Mouse (Mus musculus) c-Kit-positive CD71-positive TER-119-negative erythroid progenitor cells, embryonic 14.5 days (primary cell): ENCODE measurements at regions not wholly inside any gene's neighbourhood (a gene's known extent, or its start where the extent isn't known, plus 50 kb on each side); places are given as distances from the start of the nearest gene placed in this dataset.

Experiments used
- DNase-seq: peaks from one replicate; pipeline ENCODE4 v3.0.0-alpha.2; 2013; ENCODE audit warnings: low read depth

DNA sequence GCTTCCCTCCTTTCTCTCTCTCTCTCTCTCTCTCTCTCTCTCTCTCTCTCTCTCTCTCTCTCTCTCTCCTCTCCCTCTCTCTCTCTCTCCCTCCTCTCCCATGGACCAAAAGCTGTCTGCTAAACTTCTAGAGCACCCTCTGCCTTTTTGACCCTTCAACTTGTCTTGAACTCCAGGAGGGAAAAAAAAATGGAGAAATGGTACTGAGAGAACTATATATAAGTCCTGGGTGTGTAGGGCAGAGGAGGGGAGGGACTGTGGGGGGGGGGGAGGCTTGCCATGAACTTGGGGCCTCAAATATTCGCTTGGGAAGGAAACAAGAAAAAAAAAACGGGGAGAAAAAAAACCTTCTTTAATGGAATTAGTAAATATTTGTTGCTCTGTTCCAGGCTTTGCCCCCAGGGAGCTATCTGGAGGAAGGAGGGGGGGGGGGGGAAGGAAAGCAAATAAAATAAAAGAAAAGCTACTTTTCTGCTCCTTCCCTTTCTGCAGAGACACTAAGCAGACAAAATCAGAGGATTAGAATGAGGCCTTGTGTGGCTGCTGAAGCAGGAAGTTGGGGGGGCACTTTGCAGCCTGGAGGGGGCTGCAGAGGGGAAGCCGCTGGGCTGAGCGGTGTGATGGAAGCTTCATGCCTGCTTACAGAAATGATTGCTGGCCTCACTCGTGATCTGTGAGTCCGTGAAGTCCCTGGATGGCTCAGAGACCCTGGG is 270.1 kb upstream of the Tbx3 start:
- no peak for DNase-seq

DNA sequence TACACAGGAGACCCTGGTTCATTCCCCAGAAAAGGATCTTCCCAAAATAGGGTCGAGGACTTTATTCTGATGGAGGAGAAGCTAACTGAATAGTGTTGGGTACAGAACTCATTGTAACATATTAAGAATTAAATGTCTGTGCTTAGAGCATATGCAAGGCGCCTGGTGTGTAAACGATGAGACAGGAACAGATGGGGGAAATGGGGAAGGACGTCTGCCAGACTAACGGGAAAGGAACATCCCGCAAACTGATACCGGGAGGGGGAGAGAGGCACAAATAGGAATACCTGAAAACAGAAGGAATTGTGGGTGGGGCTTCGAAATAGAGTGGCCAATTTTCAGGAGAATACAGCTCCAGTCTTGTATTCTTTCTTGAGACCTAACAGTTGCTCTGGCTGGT is 268.6 kb upstream of the Tbx3 start:
- no peak for DNase-seq

DNA sequence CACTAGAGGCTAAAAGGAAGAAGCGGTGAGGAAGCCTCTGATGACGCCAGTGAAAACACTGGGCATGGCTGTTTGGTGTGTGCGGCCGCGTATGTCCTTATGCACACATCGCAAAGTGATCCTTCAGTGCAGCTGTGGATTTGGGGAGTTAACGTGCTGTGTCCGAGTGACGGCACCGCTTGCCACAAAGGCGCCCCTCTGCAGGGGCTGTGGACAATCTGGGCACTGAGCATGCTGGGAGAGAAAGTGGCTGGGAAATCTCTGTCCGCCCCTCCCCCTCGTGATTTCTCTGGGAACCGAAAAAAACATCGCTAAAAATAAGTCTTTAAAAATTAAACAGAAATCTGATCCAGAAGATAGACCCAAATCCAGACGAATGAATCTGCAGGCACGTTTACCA is 267.8 kb upstream of the Tbx3 start:
- no peak for DNase-seq

DNA sequence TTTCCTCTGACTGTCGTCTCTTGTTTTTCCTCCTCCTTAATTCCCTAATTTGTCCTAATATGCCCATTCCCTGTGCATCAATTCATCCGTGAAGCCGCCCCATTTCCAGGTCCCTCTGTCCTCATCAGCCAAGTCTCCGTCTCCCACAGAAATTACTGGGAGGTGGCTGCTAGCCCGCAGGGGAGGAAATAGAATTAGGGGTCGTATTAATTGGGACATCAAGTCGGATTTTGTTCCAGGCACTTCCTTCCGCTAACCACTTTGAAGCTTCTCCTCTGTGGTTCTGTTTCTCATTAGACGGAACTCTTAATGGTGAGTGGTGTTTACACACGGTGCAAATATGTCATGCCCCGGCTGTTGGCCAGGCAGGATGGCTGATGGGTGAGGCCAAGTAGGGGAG is 259.5 kb upstream of the Tbx3 start:
- DNase-seq, result no peak

DNA sequence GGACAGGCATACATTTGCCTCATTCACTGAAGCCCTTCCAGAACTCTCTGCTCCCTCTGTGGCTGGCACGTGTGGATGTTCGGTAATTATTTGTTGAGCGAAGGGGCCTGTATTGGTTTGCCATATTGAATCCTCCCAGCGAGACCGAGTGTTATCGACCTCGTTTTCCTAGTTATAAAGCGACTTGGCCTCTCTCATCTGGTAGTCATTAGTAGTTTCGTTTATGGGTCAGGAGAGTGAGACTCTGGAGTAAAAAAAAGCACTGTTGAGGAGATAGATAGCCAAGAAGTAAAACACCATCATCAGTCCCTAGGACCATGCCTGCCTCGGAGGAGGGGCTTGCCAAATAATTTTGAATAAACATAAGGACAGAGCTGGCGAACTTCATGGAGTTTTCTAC is 254.6 kb upstream of the Tbx3 start:
- DNase-seq, result no peak

DNA sequence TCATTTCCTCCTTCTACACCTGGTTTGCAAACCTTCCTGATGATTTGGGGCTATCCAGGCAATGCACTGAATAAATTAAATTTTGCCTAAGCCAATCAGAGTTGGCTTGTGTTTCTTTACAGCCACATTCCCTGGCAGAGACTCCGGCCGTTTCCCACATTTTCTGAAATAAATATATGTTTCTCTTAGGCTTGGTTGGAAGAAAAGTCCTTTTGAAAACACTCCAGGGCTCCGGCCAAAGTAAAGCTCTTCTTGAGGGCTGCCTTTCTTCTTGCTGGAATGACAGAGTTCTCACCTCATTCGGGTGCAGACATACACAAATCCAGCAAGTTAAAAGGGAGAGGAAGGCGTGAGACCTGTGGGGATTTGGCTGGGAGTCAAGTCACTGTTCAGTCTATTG is 252.0 kb upstream of the Tbx3 start:
- no peak for DNase-seq

DNA sequence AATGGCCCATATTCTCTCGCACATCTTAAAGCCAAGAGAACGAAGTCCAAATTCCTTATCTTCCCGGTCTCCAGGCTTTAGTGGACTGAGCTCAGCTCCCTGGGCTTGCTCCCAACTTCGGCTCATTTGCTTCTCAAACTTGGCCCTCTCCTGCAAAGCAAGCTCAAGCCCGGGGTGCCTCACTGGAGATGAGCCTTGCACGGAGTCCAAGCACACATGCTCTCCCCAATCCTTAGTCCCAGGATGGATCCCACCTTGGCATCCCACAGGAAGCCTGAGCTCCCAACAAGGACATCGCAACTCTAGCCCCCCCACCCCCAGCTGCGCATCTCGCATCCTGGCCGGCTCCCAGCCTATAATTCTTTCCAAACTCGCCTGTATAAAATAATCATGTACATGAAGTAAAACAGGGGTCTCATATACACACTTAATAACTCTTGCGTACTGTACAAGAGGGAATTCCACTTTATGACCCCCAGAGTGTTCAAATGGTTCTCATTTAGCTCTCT is 242.9 kb upstream of the Tbx3 start:
- no peak for DNase-seq

DNA sequence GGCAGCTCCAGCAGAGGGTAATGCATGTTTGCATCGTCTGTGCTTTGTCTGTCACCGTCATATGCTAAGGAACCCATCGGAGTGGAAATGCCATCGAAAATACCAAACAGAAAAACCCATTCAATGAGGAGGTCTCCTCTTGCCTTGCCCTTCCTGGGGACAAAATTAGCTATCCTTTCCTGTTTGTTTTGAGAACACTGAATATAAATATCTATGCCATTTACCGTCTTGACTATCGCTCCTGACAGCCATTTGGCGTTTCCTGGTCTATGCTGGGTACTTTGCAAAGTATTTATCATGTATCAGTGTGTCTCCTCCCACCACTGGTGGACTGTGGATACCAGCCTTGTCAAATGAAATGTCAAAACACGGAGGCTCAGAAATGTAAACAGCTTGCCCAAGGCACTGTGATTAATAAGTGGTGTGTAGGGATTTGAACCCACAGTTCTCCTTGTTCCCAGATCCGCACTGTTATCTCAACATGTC is 239.2 kb upstream of the Tbx3 start:
- no peak for DNase-seq

DNA sequence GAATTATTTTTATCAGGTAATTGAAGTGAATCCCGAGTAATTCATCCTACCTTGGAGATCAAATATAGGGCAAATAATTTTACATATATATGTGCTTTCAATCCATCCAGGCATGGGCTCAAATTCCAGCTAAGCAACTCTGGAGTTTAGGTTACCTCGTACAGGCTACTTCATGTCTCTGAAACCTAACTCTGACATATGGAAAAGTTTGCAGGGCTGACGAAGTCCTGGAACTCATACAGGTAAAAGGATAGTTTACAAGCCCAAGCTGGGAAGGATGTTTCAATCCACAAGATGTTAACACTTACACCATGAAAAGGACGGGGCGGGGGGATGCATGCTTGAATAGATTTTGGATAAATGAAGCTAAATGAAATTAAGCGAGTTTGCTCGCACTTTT is 235.9 kb upstream of the Tbx3 start:
- DNase-seq, result no peak

DNA sequence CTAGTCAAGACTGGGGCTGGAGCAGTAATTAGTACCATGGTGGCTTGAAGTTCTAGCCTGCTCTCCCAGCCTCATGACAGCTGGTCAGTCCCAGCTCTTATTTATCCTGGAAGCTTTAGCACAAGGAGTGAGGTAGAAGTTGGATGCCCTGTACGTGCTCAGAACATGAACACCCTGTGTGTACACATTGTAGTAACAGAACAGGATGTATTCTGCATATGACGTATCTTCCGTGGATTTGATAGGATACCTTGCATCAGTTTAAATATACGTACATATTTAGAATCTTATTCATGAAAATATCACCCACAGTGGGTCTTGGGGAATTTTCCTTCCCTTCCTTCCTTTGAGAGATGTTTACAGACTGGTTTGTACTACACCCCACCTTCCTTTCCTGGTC is 222.0 kb upstream of the Tbx3 start:
- no peak for DNase-seq

DNA sequence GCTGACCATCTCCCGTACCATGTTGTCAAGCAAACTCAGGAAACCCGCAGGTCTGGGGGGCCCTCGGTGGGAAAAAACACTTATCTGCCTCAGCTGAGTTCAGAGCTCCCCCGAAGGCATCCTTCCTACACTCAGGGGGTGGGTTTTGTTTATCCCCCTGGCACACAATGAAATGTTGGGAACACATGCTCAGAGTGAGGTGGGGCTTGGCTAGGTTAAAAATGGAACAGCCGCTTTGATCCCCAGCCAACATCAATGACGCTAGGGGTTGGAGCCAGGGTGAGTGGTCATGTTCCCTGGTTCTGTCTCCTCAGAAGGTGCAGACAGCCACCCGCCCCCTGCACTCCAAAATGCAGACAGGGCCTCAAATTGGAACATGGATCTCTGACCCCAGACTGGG is 221.3 kb upstream of the Tbx3 start:
- no peak for DNase-seq

DNA sequence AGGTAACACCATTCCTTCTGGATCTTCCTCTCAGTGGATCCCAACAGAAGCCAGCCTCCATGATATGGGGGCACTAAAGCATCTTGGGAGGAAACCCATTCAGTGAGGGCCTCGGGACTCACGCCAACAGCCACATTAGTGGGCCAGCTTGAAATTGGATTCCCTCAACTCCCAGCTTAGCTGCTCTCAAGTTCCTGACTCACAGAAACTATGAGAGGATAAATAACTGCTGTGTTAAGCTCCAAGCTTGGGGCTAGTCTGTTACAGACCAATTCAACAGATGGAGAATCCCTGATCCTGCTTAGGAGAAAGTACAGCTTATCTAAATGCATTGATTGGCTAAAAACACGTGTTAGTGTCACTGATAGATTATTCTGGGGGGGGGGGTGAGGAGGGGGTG is 210.7 kb upstream of the Tbx3 start:
- no peak for DNase-seq

DNA sequence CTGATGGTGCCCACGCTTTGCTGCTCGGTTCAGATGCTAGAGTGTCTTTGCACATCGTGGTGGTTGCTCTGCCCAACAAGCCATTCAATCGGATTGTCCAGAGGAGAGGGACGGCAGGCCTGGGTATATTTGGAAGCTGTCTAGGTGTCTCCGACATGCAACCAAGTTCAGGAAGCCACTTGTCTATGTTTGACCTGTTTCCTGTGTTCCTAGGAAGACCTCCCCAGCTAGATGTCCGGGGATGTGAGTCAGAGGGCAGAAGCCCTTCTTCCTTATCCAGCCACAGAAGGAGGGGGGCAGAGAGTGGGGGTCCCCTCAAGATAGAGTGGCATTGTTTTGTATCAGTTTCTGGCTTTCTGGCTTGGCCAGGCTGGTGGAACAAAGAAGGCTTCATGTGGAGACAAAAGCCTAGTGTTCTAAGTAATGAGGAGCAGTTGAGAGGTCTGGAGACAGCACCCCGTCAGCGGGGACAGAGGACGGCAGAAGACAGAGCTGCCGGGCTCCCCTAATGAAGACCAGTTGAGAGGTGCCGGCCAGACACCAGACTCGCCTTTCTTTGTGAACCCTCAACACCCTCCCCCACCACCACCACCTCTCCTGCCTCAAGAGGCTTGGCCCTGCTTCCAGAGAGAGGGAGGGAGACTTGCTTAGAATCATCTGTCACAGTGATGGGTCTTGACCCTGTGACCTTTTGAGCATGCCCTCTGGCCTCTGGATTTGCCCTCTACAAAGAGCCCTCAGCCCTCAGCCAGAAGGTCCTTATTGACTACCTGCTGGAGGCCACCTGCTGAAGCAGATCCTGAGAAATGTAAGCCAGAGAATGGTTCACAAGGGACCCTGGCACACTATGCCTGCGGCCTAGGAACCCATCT is 207.6 kb upstream of the Tbx3 start:
- DNase-seq, result no peak

DNA sequence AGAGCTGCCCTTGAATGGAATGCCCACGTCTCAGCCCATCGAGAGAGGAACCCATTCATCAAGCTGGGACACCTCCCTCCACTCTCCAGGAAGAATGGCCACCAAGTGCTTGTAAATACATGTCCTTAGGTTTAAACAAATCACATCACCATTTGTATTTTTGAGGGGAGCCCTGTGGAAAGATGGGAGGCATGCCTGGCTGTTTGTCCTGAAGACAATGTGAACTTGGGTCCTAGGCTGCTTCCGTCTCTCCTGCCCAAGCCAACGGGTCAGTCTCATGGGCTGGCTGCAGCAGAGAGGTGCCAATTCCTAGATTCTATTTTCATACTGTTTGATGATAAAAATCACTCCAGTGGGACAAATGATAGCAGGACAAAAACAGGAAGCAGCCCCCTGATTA is 205.9 kb upstream of the Tbx3 start:
- no peak for DNase-seq

DNA sequence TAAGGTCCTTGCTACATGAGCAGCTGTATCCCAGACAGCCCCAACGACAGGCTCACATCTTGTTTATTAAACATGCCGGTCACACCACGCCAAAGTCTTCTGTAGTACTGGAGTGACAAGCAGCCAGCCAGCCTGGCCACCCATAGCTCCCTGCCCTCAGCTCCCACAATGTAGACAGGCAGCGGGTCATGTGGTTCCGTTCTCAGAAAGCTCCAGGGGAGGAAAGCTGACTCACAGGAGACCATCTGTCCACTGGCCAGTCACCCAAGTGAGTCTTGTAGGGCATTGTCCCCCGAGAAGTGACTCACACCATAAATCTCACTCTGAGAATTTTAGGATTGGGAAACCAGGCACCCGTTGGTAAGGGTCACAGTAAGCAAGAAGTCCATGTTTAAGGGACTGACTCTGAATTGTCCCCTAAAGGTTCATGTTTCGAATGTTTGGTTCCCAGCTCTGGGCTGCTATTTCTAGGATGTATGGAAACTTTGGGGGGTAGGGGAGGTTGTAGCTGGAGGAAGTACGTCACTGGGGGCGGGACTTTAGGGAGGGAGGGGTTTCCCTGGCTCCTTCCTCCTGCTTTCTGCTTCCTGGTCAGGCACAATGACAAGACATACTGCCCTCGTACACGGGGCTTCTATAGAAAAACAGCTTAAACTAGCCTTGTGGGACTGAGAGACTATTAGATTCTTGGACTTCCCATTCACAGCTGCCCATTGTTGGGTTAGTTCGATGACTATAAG is 203.0 kb upstream of the Tbx3 start:
- DNase-seq, result no peak

DNA sequence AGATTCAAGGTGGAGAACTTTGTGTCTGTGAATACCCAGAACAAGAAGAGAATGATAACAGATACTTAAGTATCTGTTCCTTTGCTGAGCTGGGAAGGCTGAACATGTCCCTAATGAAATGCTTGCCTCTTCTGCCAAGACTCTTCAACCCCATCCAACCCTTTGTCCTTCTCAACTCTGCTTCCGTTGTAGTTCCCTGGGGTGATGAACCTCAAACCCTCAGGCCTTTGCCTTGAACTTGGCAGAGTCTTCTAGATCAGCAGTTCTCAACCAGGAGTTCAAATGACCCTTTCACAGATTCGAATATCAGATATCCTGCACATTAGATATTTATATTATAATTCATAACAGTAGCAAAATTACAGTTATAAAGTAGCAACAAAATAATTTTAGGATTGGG is 192.5 kb upstream of the Tbx3 start:
- DNase-seq, result no peak

DNA sequence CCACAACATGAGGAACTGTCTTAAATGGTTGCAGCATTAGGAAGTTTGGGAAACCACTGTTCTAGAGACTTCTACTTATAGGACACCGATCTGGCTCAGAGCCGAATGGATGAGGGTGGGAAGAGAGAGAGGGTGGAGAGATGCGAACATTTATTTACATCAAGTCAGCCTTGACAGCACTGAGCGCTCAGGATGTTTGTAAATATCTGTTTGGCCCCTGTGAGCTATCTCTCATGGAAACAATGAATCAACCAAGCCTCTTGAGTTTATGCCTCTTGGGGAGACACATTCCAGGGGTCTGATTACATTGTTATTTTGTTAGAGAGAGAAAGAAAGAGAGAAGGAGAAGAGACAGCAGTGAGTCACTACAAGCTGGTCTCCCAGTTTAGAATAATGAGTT is 192.1 kb upstream of the Tbx3 start:
- no peak for DNase-seq

DNA sequence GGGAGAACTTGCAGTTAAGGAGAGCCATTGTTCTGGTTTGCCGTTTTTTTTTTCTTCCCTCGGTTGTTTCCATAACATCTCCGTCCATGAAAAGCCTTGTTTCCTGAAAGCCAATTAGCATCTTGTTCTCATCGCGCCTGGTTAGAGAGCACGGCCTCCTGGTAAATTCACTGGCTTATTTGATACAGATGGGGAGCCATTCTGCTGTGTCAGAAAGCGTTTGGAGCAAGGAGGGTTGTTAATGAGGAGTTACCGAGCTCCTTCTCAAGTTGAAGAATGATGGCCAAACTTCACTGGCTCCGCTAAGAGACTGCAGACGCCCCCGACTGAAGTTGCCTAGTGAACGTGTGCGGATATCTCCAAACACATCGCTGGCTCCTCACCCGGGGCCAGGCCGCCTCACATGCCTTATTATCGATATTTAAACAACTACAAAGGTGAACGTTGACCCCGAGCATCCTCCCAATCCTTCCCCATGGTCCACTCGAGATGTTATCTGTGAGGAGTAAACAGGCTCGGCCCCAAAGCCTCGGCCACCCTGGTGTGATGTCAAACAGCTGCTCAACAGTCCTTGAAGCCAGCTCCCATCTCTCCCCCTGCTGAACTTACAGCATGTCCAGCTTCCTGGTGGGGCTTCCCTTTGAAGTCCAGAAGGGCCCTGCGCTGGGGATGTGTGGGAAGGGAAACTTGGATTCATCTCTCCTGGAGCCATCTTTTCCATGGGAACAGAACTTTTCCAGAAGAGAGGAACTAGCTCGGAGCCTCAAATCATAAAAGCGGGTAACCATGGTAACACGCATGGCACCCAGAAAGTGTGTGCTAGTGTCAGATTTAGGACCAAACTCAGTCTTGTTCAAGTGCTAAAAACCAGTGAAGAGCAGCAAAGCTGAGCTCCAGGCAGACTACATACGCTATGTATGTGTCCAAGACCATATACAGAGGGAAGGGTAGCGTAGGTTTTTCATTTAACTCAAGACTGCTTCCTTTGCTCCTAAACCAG is 190.0 kb upstream of the Tbx3 start:
- no peak for DNase-seq

DNA sequence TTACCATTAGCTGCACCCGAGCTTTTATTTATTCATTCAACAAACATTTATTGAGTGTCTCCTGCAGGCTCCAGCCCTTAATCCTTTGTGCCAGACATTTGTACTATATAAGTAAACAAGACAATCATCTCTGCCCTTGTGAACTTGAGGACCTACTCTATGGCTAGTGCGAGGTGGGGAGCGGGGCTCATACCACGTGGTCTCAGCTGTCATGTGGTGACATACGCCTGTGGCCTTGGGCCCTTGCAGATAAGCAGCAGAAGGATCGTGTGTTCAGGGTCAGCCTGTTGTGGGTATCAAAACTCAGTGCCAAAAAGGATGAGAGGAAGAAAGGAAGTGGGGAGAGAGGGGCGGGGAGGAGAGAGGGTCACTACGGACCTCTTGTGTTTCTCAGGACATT is 186.8 kb upstream of the Tbx3 start:
- no peak for DNase-seq

DNA sequence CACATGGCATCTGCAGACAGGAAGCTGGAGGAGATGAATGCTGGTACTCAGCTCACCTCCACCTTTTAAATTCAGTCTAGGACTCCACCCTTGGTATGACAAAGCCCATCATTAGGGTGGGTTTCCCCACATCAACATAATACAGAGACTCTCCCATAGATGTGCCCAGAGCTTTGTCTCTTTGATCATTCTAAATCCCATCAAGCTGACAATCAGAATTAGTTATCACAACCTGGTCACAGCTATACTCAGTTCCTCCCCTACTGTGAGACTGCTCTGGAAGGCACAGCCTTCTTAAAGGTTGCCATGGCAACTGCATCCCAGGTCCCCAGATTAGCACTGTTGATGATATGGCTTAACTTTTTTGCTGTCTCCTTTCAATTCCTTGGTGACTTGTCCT is 184.3 kb upstream of the Tbx3 start:
- no peak for DNase-seq

DNA sequence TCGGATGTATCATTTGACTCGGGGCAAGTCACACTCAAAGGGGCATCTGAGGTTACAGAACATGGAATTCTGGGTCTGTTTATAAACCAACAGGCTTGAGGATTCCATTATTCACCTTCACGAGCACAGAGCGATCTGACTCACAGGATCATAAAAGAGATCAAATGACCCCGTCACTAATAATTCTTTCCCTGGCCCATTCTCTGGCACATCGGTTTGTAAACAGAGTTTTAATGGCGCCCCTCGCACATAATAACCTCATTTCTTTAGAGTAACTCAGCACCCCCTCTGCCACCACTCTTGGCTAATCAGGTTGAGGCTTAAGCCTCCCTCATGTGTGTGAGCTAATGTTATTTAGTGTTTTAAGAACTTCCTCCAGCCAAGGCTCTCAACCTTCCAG is 183.3 kb upstream of the Tbx3 start:
- DNase-seq, result no peak
